16 mouse cellular contexts compared by ENCODE assay signal in genomic region chr17:34022987-34023386, GRCm38 (mm10). TPM values are rescaled to one million over a fixed set of nuclear protein-coding genes. Genes with fewer than 3 reads are reported as not detected.
A peak's percentile ranks its signal among the peaks of the same experiment; 100 is the strongest.
DNase-seq lines count a peak whose midpoint lies in the region; ATAC-seq lines count a peak whose summit lies in the region.
"Had no signal": no experiment of that assay in that cellular context is flagged by ENCODE, and none has a peak within 500 bp of the region (broad histone marks: within the 10 kb centered on the region; RNA-seq: fewer than 3 reads in every experiment).

No protein-coding gene starts in this region.

- no peak for ATAC-seq in heart, embryonic 11.5 days (replicated peaks; ENCODE audit: insufficient number of reproducible peaks, low FRiP score, low TSS enrichment)
- no peak for ATAC-seq in midbrain, embryonic 13.5 days
- ATAC-seq in midbrain, embryonic 14.5 days (ENCODE audit: low FRiP score, low TSS enrichment), result no peak
- ATAC-seq: activated CD4-positive, CD25-positive, alpha-beta regulatory T cell, adult 4 months; hindbrain, embryonic 16.5 days had no signal

- H3K27ac ChIP-seq in heart, embryonic 11.5 days (ENCODE audit: low read depth, low read length), result no peak overlapping the region
- H3K27ac ChIP-seq in midbrain, embryonic 13.5 days, result peak overlapping the region; percentile 19; the same call in 1 of the 2 replicates
- no peak overlapping the region for H3K27ac ChIP-seq in midbrain, embryonic 14.5 days (replicated peaks; ENCODE audit: low read depth, low read length)
- H3K27ac ChIP-seq: limb, embryonic 13.5 days had no signal

- no peaks in the 10 kb centered on the region; the same call in 1 of the 2 replicates for H3K9me3 ChIP-seq in heart, embryonic 11.5 days (replicated peaks; ENCODE audit: control insufficient read depth, low read length)
- no peaks in the 10 kb centered on the region for H3K9me3 ChIP-seq in midbrain, embryonic 13.5 days
- H3K9me3 ChIP-seq in midbrain, embryonic 14.5 days (ENCODE audit: control insufficient read depth, low read length), result no peaks in the 10 kb centered on the region

- H3K4me3 ChIP-seq in heart, embryonic 11.5 days (ENCODE audit: low read depth, low read length), result 0 out of 2 replicates have a peak overlapping the region, but pooled peaks have one; percentile 3
- no peak overlapping the region for H3K4me3 ChIP-seq in midbrain, embryonic 13.5 days (replicated peaks)
- H3K4me3 ChIP-seq in midbrain, embryonic 14.5 days (replicated peaks; ENCODE audit: low read depth, low read length), result no peak overlapping the region

- no peak overlapping the region for H3K4me2 ChIP-seq in heart, embryonic 11.5 days
- no peak overlapping the region for H3K4me2 ChIP-seq in midbrain, embryonic 13.5 days (replicated peaks)
- H3K4me2 ChIP-seq in midbrain, embryonic 14.5 days (ENCODE audit: low read length), result no peak overlapping the region; the same call in 1 of the 2 replicates

- H3K4me1 ChIP-seq in heart, embryonic 11.5 days (ENCODE audit: control insufficient read depth, insufficient read depth, low read length), result peaks cover 27% of the 10 kb centered on the region
- peaks cover 47% of the 10 kb centered on the region for H3K4me1 ChIP-seq in midbrain, embryonic 13.5 days (replicated peaks)
- peaks cover 33% of the 10 kb centered on the region for H3K4me1 ChIP-seq in midbrain, embryonic 14.5 days (ENCODE audit: control insufficient read depth, insufficient read depth, low read length)

- no peaks in the 10 kb centered on the region for H3K27me3 ChIP-seq in heart, embryonic 11.5 days (ENCODE audit: control insufficient read depth, insufficient read depth, low read length)
- H3K27me3 ChIP-seq in midbrain, embryonic 13.5 days, result no peaks in the 10 kb centered on the region
- H3K27me3 ChIP-seq in midbrain, embryonic 14.5 days (ENCODE audit: control insufficient read depth, insufficient read depth, low read length), result no peaks in the 10 kb centered on the region
- H3K27me3 ChIP-seq: heart, embryonic 12.5 days; limb, embryonic 13.5 days had no signal

- WGBS in heart, embryonic 11.5 days (ENCODE audit: insufficient replicate concordance), result 93% methylated on average over 20 of the region's 20 CpGs
- 97% methylated on average over 20 of the region's 20 CpGs for WGBS in midbrain, embryonic 13.5 days
- WGBS in midbrain, embryonic 14.5 days, result 98% methylated on average over 20 of the region's 20 CpGs

- H3K9ac ChIP-seq in heart, embryonic 11.5 days (ENCODE audit: low read depth, low read length), result no peak overlapping the region
- H3K9ac ChIP-seq in midbrain, embryonic 13.5 days (replicated peaks), result 0 out of 2 replicates have a peak overlapping the region, but pooled peaks have one; percentile 28
- H3K9ac ChIP-seq in midbrain, embryonic 14.5 days (replicated peaks; ENCODE audit: low read length), result no peak overlapping the region
- H3K9ac ChIP-seq: heart, embryonic 12.5 days had no signal

- DNase-seq in cerebellum, adult 11-12 months, result peak; percentile 45
- no peak for DNase-seq in cerebellum, adult 9-11 months
- DNase-seq in heart, postnatal 14 days, result no peak
- DNase-seq in midbrain, embryonic 14.5 days, result no peak
- DNase-seq in testis, postnatal 10 days (ENCODE audit: low spot score), result peak; percentile 48
- no peak for DNase-seq in left cerebral cortex, postnatal 4 days
- DNase-seq: B cell, adult 2 months; lung, adult 2 months; retina, postnatal 1 day; thymus, adult 2 months had no signal

- H3K36me3 ChIP-seq in heart, embryonic 11.5 days (ENCODE audit: control insufficient read depth, insufficient read depth, low read length), result peaks cover 16% of the 10 kb centered on the region
- H3K36me3 ChIP-seq in midbrain, embryonic 13.5 days, result peaks cover 39% of the 10 kb centered on the region
- peaks cover 25% of the 10 kb centered on the region for H3K36me3 ChIP-seq in midbrain, embryonic 14.5 days (ENCODE audit: control insufficient read depth, insufficient read depth, low read length)

- intact Hi-C loops in heart, postnatal 14 days (cut with DNase I), result loop anchor here (5.0 kb wide), 1 partner anchor 66 kb away; the partner anchor contains the start of genes Rps18 and Vps52
- intact Hi-C loops in left cerebral cortex, postnatal 4 days (cut with DNase I), result loop anchor here (5.0 kb wide), 1 partner anchor 66 kb away; the partner anchor contains the start of genes Rps18 and Vps52

RNA-seq across cellular contexts. Expression of gene Ring1, which starts 1.5 kb away (rescaled TPM):
- polyA plus RNA-seq in heart, embryonic 11.5 days (2014; fragmentation: Nextera tagmentation; extraction: Ambion mirVana), result 3.9 and 4.4 TPM in 2 replicates
- total RNA-seq in heart, postnatal 14 days (2021), result 10 to 100 TPM; 12.2 to 14.6 TPM
- 20.1 and 24.3 TPM in 2 replicates for polyA plus RNA-seq in midbrain, embryonic 13.5 days (2015; fragmentation: Nextera tagmentation; extraction: Ambion mirVana)
- 9.1 and 18.5 TPM in 2 replicates for polyA plus RNA-seq in midbrain, embryonic 14.5 days (2014; fragmentation: Nextera tagmentation; extraction: Ambion mirVana)
- 10 to 100 TPM; 23.6 to 28.2 TPM for total RNA-seq in left cerebral cortex, postnatal 4 days (2021)

RNA-seq across cellular contexts. Expression of gene H2-Ke6, which starts 4.9 kb away (rescaled TPM):
- polyA plus RNA-seq in heart, embryonic 11.5 days (2014; fragmentation: Nextera tagmentation; extraction: Ambion mirVana), result 29.4 and 35.5 TPM in 2 replicates
- total RNA-seq in heart, postnatal 14 days (2021), result 10 to 100 TPM; 80.6 to 88.2 TPM
- 80.5 and 91.7 TPM in 2 replicates for polyA plus RNA-seq in midbrain, embryonic 13.5 days (2015; fragmentation: Nextera tagmentation; extraction: Ambion mirVana)
- 56.1 and 75.0 TPM in 2 replicates for polyA plus RNA-seq in midbrain, embryonic 14.5 days (2014; fragmentation: Nextera tagmentation; extraction: Ambion mirVana)
- 10 to 100 TPM; 41.6 to 45.2 TPM for total RNA-seq in left cerebral cortex, postnatal 4 days (2021)

RNA-seq across cellular contexts. Expression of gene Slc39a7, which starts 8.5 kb away (rescaled TPM):
- polyA plus RNA-seq in heart, embryonic 11.5 days (2014; fragmentation: Nextera tagmentation; extraction: Ambion mirVana), result 61.4 and 67.2 TPM in 2 replicates
- total RNA-seq in heart, postnatal 14 days (2021), result 10 to 100 TPM; 63.2 to 63.3 TPM
- 176 and 180 TPM in 2 replicates for polyA plus RNA-seq in midbrain, embryonic 13.5 days (2015; fragmentation: Nextera tagmentation; extraction: Ambion mirVana)
- 95.7 and 97.0 TPM in 2 replicates for polyA plus RNA-seq in midbrain, embryonic 14.5 days (2014; fragmentation: Nextera tagmentation; extraction: Ambion mirVana)
- total RNA-seq in left cerebral cortex, postnatal 4 days (2021), result 10 to 100 TPM; 96.3 to 98.7 TPM

RNA-seq across cellular contexts. Expression of gene Rxrb, which starts 8.6 kb away (rescaled TPM):
- 13.8 and 14.6 TPM in 2 replicates for polyA plus RNA-seq in heart, embryonic 11.5 days (2014; fragmentation: Nextera tagmentation; extraction: Ambion mirVana)
- total RNA-seq in heart, postnatal 14 days (2021), result 10 to 100 TPM; 41.9 to 44.7 TPM
- polyA plus RNA-seq in midbrain, embryonic 13.5 days (2015; fragmentation: Nextera tagmentation; extraction: Ambion mirVana), result 57.9 and 62.7 TPM in 2 replicates
- polyA plus RNA-seq in midbrain, embryonic 14.5 days (2014; fragmentation: Nextera tagmentation; extraction: Ambion mirVana), result 33.3 and 33.4 TPM in 2 replicates
- total RNA-seq in left cerebral cortex, postnatal 4 days (2021), result 10 to 100 TPM; 80.7 to 84.9 TPM

RNA-seq across cellular contexts. Expression of gene Col11a2, which starts 16.2 kb away (rescaled TPM):
- polyA plus RNA-seq in heart, embryonic 11.5 days (2014; fragmentation: Nextera tagmentation; extraction: Ambion mirVana), result 0.31 and 0.70 TPM in 2 replicates
- 1 to 10 TPM; 1.5 to 2.7 TPM for total RNA-seq in heart, postnatal 14 days (2021)
- polyA plus RNA-seq in midbrain, embryonic 13.5 days (2015; fragmentation: Nextera tagmentation; extraction: Ambion mirVana), result 2.1 and 2.5 TPM in 2 replicates
- polyA plus RNA-seq in midbrain, embryonic 14.5 days (2014; fragmentation: Nextera tagmentation; extraction: Ambion mirVana), result 2.4 and 2.9 TPM in 2 replicates
- 1 to 10 TPM; 6.8 to 9.8 TPM for total RNA-seq in left cerebral cortex, postnatal 4 days (2021)

Comparison
In these comparisons a context has a peak if more than half of its experiments do, and no peak if none do; other contexts are left out.
1. DNase-seq: peak in cerebellum, adult 11-12 months (single experiment) and testis, postnatal 10 days (single experiment); none in cerebellum, adult 9-11 months (single experiment), heart, postnatal 14 days (0 of 2), midbrain, embryonic 14.5 days (single experiment) and left cerebral cortex, postnatal 4 days (single experiment).